Mouse (Mus musculus) heart, embryonic 11.5 days (tissue): Measurements from ENCODE around the gene Mcm10. TPM values are rescaled to one million over a fixed set of nuclear protein-coding genes. Genes with fewer than 3 reads are reported as not detected.

Experiments
- ATAC-seq: fragments of 200-750 bp; cut with Nextera tagmentation; replicated peaks from 2 replicates; pipeline ENCODE4 v1.8.0; 2017; ENCODE audit warnings: moderate library complexity; ENCODE audit not compliant: insufficient number of reproducible peaks, low FRiP score, low TSS enrichment
- H3K27ac ChIP-seq: fragments of 300-500 bp; sonication (generic); 2 replicates; pipeline ENCODE4 v1.5.1; 2014; ENCODE audit warnings: mild to moderate bottlenecking, low read depth, low read length
- H3K27me3 ChIP-seq: fragments of 300-500 bp; sonication (generic); 2 replicates; pipeline ENCODE4 v1.6.1; 2014; ENCODE audit warnings: mild to moderate bottlenecking, low read length, mixed read lengths; ENCODE audit not compliant: control insufficient read depth, insufficient read depth
- H3K36me3 ChIP-seq: fragments of 300-500 bp; sonication (generic); 2 replicates; pipeline ENCODE4 v1.6.1; 2014; ENCODE audit warnings: mild to moderate bottlenecking, low read length, moderate library complexity, mixed read lengths; ENCODE audit not compliant: control insufficient read depth, insufficient read depth
- H3K4me1 ChIP-seq: fragments of 300-500 bp; sonication (generic); 2 replicates; pipeline ENCODE4 v1.6.1; 2014; ENCODE audit warnings: low read length; ENCODE audit not compliant: control insufficient read depth, insufficient read depth
- H3K4me2 ChIP-seq: fragments of 300-500 bp; sonication (generic); 2 replicates; pipeline ENCODE4 v1.6.1; 2014; ENCODE audit warnings: mild to moderate bottlenecking, moderate library complexity
- H3K4me3 ChIP-seq: fragments of 300-500 bp; sonication (generic); 2 replicates; pipeline ENCODE4 v1.5.1; 2014; ENCODE audit warnings: low read depth, low read length
- H3K9ac ChIP-seq: fragments of 300-500 bp; sonication (generic); 2 replicates; pipeline ENCODE4 v1.6.1; 2014; ENCODE audit warnings: mild to moderate bottlenecking, low read depth, low read length, moderate library complexity
- H3K9me3 ChIP-seq: fragments of 300-500 bp; sonication (generic); replicated peaks from 2 replicates; pipeline ENCODE4 v1.6.1; 2016; ENCODE audit warnings: low read length; ENCODE audit not compliant: control insufficient read depth
- WGBS: fragments of 180-500 bp; shearing (Covaris S2); extraction: QIAGEN DNeasy Blood & Tissue Kit; methylation state at CpG from one replicate; pipeline ENCODE4 v1.1.7; 2014; ENCODE audit not compliant: insufficient replicate concordance; 5-methylcytosine and 5-hydroxymethylcytosine counted together
- polyA plus RNA-seq: library from polyadenylated mRNA; unstranded; fragments of >200 nt; fragmentation: Nextera tagmentation; extraction: Ambion mirVana; gene quantifications from 2 replicates; pipeline ENCODE4 v1.2.1, GENCODE M21; 2014

Mcm10 gene
- polyA plus RNA-seq, 1 experiment from 2014 or later = 21.4 TPM

GRCm38 (mm10) chr2:5007107-5007506 lies 5.5 kb downstream of the Mcm10 start:
- Histone ChIP-seq H3K36me3 (peaks cover 24% of the 10 kb centered on the region), H3K4me3 (no peak overlapping the region), H3K4me1 (peaks cover 8% of the 10 kb centered on the region; the same call in 1 of the 2 replicates), H3K4me2 (no peak overlapping the region), H3K27me3 (no peaks in the 10 kb centered on the region), H3K9ac (no peak overlapping the region), H3K9me3 (no peaks in the 10 kb centered on the region), H3K27ac (no peak overlapping the region)
- no peak for ATAC-seq
- WGBS = 90% methylated on average over 4 of the region's 4 CpGs

DNA sequence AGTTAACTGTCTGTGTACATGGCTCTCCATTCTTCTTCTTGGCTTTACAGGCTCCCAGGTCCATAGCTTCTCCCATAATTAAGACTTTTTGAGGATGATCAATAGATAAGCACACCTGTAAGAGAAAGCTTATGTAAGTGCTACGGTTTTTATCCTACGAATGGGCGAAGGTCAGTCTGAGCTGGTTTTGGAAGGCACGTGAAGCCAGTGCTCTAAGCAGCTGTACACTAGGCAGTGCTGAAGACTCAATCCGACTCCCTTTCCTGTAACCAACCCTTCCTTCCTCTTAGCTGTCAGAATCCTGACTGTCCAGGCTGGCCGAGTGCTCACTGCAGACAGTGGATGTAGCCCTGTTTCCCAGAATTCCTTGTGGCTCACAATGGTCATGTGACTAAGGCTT lies 11.3 kb downstream of the Mcm10 start:
- H3K36me3 ChIP-seq = peaks cover 29% of the 10 kb centered on the region
- no peaks in the 10 kb centered on the region for H3K27me3 ChIP-seq
- no peak overlapping the region for H3K27ac ChIP-seq
- no peak overlapping the region for H3K4me2 ChIP-seq
- H3K4me1 ChIP-seq = no peaks in the 10 kb centered on the region
- H3K4me3 ChIP-seq = no peak overlapping the region
- ATAC-seq = no peak
- WGBS = 92% methylated on average over 6 of the region's 6 CpGs
- no peaks in the 10 kb centered on the region for H3K9me3 ChIP-seq
- H3K9ac ChIP-seq = no peak overlapping the region

DNA sequence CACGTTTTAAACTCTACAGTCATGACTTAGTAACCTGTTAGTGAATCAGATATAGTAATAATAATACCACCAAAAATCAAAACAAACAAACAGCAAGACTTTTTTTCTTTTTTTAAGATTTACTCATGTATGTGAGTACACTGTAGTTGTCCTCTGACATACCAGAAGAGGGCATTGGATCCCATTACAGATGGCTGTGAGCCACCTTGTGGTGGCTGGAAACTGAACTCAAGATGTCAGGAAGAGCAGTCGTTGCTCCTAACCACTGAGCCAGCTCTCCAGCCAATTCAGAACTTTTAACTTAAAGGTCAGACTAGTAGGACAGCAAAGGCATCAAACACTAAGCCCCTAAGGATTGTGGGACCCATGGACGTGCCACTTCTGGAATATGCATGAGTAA lies 13.7 kb downstream of the Mcm10 start:
- no peak overlapping the region for H3K27ac ChIP-seq
- no peaks in the 10 kb centered on the region for H3K27me3 ChIP-seq
- H3K4me1 ChIP-seq = no peaks in the 10 kb centered on the region
- H3K36me3 ChIP-seq = peaks cover 27% of the 10 kb centered on the region
- H3K4me2 ChIP-seq = no peak overlapping the region
- WGBS = 77% methylated on average over 3 of the region's 3 CpGs
- ATAC-seq = no peak
- H3K9ac ChIP-seq = no peak overlapping the region
- H3K4me3 ChIP-seq = no peak overlapping the region
- no peaks in the 10 kb centered on the region for H3K9me3 ChIP-seq

DNA sequence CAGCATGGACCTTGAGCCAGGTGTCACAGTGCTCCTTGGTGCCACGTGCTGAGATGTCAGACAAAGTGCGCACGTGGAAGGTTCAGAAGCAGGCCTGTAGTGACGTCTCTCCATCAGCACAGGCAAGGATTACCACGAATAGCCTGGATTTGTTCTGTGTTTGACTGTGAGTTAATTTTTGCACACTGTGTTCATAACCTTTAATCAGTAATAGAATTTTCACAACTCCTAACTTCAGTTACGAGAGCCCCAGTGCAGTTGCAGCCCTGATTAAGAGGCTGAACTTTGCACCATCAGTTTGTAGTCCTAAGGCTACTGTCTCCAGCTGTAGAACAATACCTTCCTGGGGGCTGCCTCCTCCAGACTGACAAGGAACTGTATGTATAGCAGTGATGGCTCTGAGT lies 16.2 kb downstream of the Mcm10 start:
- ATAC-seq = no peak
- Histone ChIP-seq H3K9ac (no peak overlapping the region), H3K27ac (no peak overlapping the region), H3K36me3 (peaks cover 31% of the 10 kb centered on the region), H3K4me2 (no peak overlapping the region), H3K4me1 (no peaks in the 10 kb centered on the region), H3K9me3 (no peaks in the 10 kb centered on the region), H3K4me3 (no peak overlapping the region), H3K27me3 (no peaks in the 10 kb centered on the region)
- WGBS = 91% methylated on average over 6 of the region's 6 CpGs

DNA sequence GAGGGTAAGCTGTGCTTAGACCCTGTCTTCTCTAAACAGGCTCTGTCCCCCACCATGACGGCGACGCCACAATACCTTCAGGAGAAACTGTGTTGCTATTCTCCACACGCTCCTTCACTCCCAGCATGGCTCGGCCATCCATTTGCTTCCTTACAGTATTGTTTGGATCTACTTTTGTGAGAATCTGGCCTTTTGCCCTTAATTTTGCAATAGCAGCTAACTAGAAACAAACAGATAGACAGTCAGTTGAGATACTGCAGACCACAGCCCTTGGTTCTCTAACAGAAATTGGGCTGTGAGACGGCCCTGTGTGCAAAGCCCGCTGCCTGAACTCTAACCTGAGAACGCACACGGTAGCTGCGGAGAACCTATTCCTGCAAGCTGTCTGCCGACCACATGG lies 16.9 kb downstream of the Mcm10 start:
- no peak for ATAC-seq
- no peak overlapping the region for H3K27ac ChIP-seq
- WGBS = 92% methylated on average over 11 of the region's 11 CpGs

GRCm38 (mm10) chr2:4994436-4994835 lies 18.2 kb downstream of the Mcm10 start:
- peaks cover 27% of the 10 kb centered on the region for H3K36me3 ChIP-seq
- no peak overlapping the region for H3K27ac ChIP-seq
- H3K9ac ChIP-seq = no peak overlapping the region
- WGBS = 88% methylated on average over 4 of the region's 4 CpGs
- ATAC-seq = no peak
- no peak overlapping the region for H3K4me2 ChIP-seq
- H3K27me3 ChIP-seq = no peaks in the 10 kb centered on the region
- no peak overlapping the region for H3K4me3 ChIP-seq
- H3K4me1 ChIP-seq = no peaks in the 10 kb centered on the region
- H3K9me3 ChIP-seq = no peaks in the 10 kb centered on the region

More for the DNA sequence above, 16.9 kb downstream of the Mcm10 start:
- Histone ChIP-seq H3K4me1 (no peaks in the 10 kb centered on the region), H3K4me3 (no peak overlapping the region), H3K9me3 (no peaks in the 10 kb centered on the region), H3K9ac (no peak overlapping the region), H3K36me3 (peaks cover 34% of the 10 kb centered on the region), H3K4me2 (no peak overlapping the region), H3K27me3 (no peaks in the 10 kb centered on the region)

- Histone ChIP-seq H3K9ac (no peak overlapping the region), H3K4me3 (no peak overlapping the region), H3K27ac (no peak overlapping the region), H3K36me3 (peaks cover 24% of the 10 kb centered on the region), H3K4me1 (no peaks in the 10 kb centered on the region), H3K4me2 (no peak overlapping the region), H3K27me3 (no peaks in the 10 kb centered on the region), H3K9me3 (no peaks in the 10 kb centered on the region)
- 90% methylated on average over 11 of the region's 11 CpGs for WGBS
- ATAC-seq = no peak
Observed at GRCm38 (mm10) chr2:4993584-4993983, 19.0 kb downstream of the Mcm10 start.

GRCm38 (mm10) chr2:4988826-4989424 lies 23.7 kb downstream of the Mcm10 start:
- H3K36me3 ChIP-seq = peaks cover 16% of the 10 kb centered on the region
- WGBS = 70% methylated on average over 11 of the region's 11 CpGs
- H3K9me3 ChIP-seq = no peaks in the 10 kb centered on the region
- H3K4me3 ChIP-seq = no peak overlapping the region
- no peaks in the 10 kb centered on the region for H3K4me1 ChIP-seq
- H3K27me3 ChIP-seq = no peaks in the 10 kb centered on the region
- no peak overlapping the region for H3K4me2 ChIP-seq
- no peak overlapping the region for H3K9ac ChIP-seq
- H3K27ac ChIP-seq = no peak overlapping the region
- ATAC-seq = no peak

- no peaks in the 10 kb centered on the region for H3K27me3 ChIP-seq
- no peaks in the 10 kb centered on the region for H3K9me3 ChIP-seq
- H3K4me2 ChIP-seq = no peak overlapping the region
- 76% methylated on average over 8 of the region's 8 CpGs for WGBS
- H3K4me1 ChIP-seq = no peaks in the 10 kb centered on the region
- no peak for ATAC-seq
- H3K9ac ChIP-seq = no peak overlapping the region
- H3K27ac ChIP-seq = no peak overlapping the region
- H3K4me3 ChIP-seq = no peak overlapping the region
- peaks cover 9% of the 10 kb centered on the region for H3K36me3 ChIP-seq
Observed at GRCm38 (mm10) chr2:4987388-4988180, 25.0 kb downstream of the Mcm10 start.
